Mouse (Mus musculus) forebrain, embryonic 14.5 days (tissue): Measurements from ENCODE around the gene Pgam1. TPM values are rescaled to one million over a fixed set of nuclear protein-coding genes. Genes with fewer than 3 reads are reported as not detected.

Experiments
- ATAC-seq: fragments of 200-750 bp; cut with Nextera tagmentation; 2 replicates; pipeline ENCODE4 v1.8.0; 2017; ENCODE audit warnings: mild to moderate bottlenecking, moderate library complexity
- DNase-seq: peaks from one replicate; pipeline ENCODE4 v3.0.0-alpha.2; 2015; ENCODE audit warnings: low spot score
- H3K27ac ChIP-seq: fragments of 300-500 bp; sonication (generic); 2 replicates; pipeline ENCODE4 v1.5.1; 2014; ENCODE audit warnings: low read depth, mild to moderate bottlenecking, control low read depth, low read length, moderate library complexity
- H3K27me3 ChIP-seq: fragments of 300-500 bp; sonication (generic); replicated peaks from 2 replicates; pipeline ENCODE4 v1.6.1; 2014; ENCODE audit warnings: low read length, control low read depth, mixed read lengths; ENCODE audit not compliant: control insufficient read depth, insufficient read depth
- H3K36me3 ChIP-seq: fragments of 300-500 bp; sonication (generic); 2 replicates; pipeline ENCODE4 v1.6.1; 2014; ENCODE audit warnings: low read length, control low read depth; ENCODE audit not compliant: control insufficient read depth, insufficient read depth
- H3K4me1 ChIP-seq: fragments of 300-500 bp; sonication (generic); 2 replicates; pipeline ENCODE4 v1.6.1; 2014; ENCODE audit warnings: antibody characterized with exemption, low read length, control low read depth; ENCODE audit not compliant: control insufficient read depth, insufficient read depth
- H3K4me2 ChIP-seq: fragments of 300-500 bp; sonication (generic); 2 replicates; pipeline ENCODE4 v1.6.1; 2014; ENCODE audit warnings: mild to moderate bottlenecking, control low read depth, low read length
- H3K4me3 ChIP-seq: fragments of 300-500 bp; sonication (generic); 2 replicates; pipeline ENCODE4 v1.5.1; 2014; ENCODE audit warnings: low read depth, low read length, control low read depth
- H3K9ac ChIP-seq: fragments of 300-500 bp; sonication (generic); 2 replicates; pipeline ENCODE4 v1.6.1; 2014; ENCODE audit warnings: mild to moderate bottlenecking, low read length, control low read depth, moderate library complexity
- H3K9me3 ChIP-seq: fragments of 300-500 bp; sonication (generic); replicated peaks from 2 replicates; pipeline ENCODE4 v1.6.1; 2016; ENCODE audit warnings: low read length, control low read depth, mixed read lengths; ENCODE audit not compliant: control insufficient read depth
- WGBS: fragments of 180-500 bp; shearing (Covaris S2); extraction: QIAGEN DNeasy Blood & Tissue Kit; methylation state at CpG from one replicate; pipeline ENCODE4 v1.1.7; 2014; 5-methylcytosine and 5-hydroxymethylcytosine counted together
- polyA plus RNA-seq: library from polyadenylated mRNA; unstranded; fragments of >200 nt; fragmentation: Nextera tagmentation; extraction: Ambion mirVana; gene quantifications from 2 replicates; pipeline ENCODE4 v1.2.1, GENCODE M21; 2014

Pgam1 gene
- polyA plus RNA-seq, 1 experiment from 2014 or later = 522 TPM

- Histone ChIP-seq H3K36me3 (peaks cover 98% of the 10 kb centered on the region), H3K4me2 (no peak overlapping the region), H3K4me3 (no peak overlapping the region), H3K9ac (no peak overlapping the region), H3K27ac (no peak overlapping the region), H3K9me3 (no peaks in the 10 kb centered on the region), H3K27me3 (no peaks in the 10 kb centered on the region), H3K4me1 (no peaks in the 10 kb centered on the region)
- DNase-seq = peak; percentile 31
- ATAC-seq = no peak
- WGBS = 83% methylated on average over 4 of the region's 4 CpGs
These were observed 40.6 kb downstream of the Pgam1 start for GRCm38 (mm10) chr19:41952287-41952686.

- H3K36me3 ChIP-seq = peaks cover 98% of the 10 kb centered on the region
- 91% methylated on average over 3 of the region's 3 CpGs for whole genome bisulfite sequencing
- no peaks in the 10 kb centered on the region for H3K27me3 ChIP-seq
- H3K27ac ChIP-seq = no peak overlapping the region
- H3K4me1 ChIP-seq = no peaks in the 10 kb centered on the region
- ATAC-seq = no peak
- H3K4me3 ChIP-seq = no peak overlapping the region
- DNase-seq = no peak
- no peak overlapping the region for H3K9ac ChIP-seq
- no peak overlapping the region for H3K4me2 ChIP-seq
- H3K9me3 ChIP-seq = no peaks in the 10 kb centered on the region
These were observed 41.9 kb downstream of the Pgam1 start for GRCm38 (mm10) chr19:41953574-41953973.

Other genes with a start within 250 kb of the Pgam1 start
- gene Slit1, start 168.3 kb upstream of the Pgam1 start, polyA plus RNA-seq = 13.5 and 22.5 TPM in 2 replicates
- gene Arhgap19, start 109.9 kb upstream of the Pgam1 start, polyA plus RNA-seq = 11.2 and 12.6 TPM in 2 replicates
- gene Frat1, start 82.0 kb upstream of the Pgam1 start, polyA plus RNA-seq = 34.9 and 35.5 TPM in 2 replicates
- 7.2 and 8.6 TPM in 2 replicates for gene Frat2, start 63.8 kb upstream of the Pgam1 start, polyA plus RNA-seq
- gene Rrp12, start 15.8 kb upstream of the Pgam1 start, polyA plus RNA-seq = 8.4 and 12.8 TPM in 2 replicates
- gene Exosc1, start 21.5 kb downstream of the Pgam1 start, polyA plus RNA-seq = 69.0 and 76.2 TPM in 2 replicates
- 77.2 and 83.7 TPM in 2 replicates for gene Zdhhc16, start 21.6 kb downstream of the Pgam1 start, polyA plus RNA-seq
- gene Mms19, start 69.2 kb downstream of the Pgam1 start, polyA plus RNA-seq = 30.8 and 35.9 TPM in 2 replicates
- gene Ubtd1, start 69.8 kb downstream of the Pgam1 start, polyA plus RNA-seq = 5.4 and 6.7 TPM in 2 replicates
- gene Ankrd2, start 124.1 kb downstream of the Pgam1 start, polyA plus RNA-seq = 0.47 TPM in 2 replicates
- 0.76 and 0.90 TPM in 2 replicates for gene Hoga1, start 133.7 kb downstream of the Pgam1 start, polyA plus RNA-seq
- not detected in 2 replicates for gene 4933411K16Rik, start 140.3 kb downstream of the Pgam1 start, polyA plus RNA-seq
- 166 TPM in 2 replicates for gene Morn4, start 174.4 kb downstream of the Pgam1 start, polyA plus RNA-seq
- gene Pi4k2a, start 178.5 kb downstream of the Pgam1 start, polyA plus RNA-seq = 13.2 and 19.5 TPM in 2 replicates
- 9.5 and 13.0 TPM in 2 replicates for gene Avpi1, start 217.1 kb downstream of the Pgam1 start, polyA plus RNA-seq
- 2.2 and 3.1 TPM in 2 replicates for gene Marveld1, start 235.5 kb downstream of the Pgam1 start, polyA plus RNA-seq